Mouse (Mus musculus) megakaryocyte, adult 5-6 weeks (primary cell): ENCODE measurements around the gene Fam171a2. TPM values are rescaled to one million over a fixed set of nuclear protein-coding genes. Genes with fewer than 3 reads are reported as not detected.

Experiments
- ATAC-seq: 2 replicates; pipeline ENCODE4 v1.8.0; 2016; ENCODE audit warnings: mild to moderate bottlenecking, inconsistent platforms; ENCODE audit not compliant: poor library complexity, severe bottlenecking
- total RNA-seq, 2 experiments: library from RNA; stranded (forward) in 1 of 2; stranded (reverse) in 1 of 2; fragments of 153-499, 151-499 nt in 1 of 2; fragments of 221-1000, 200-1000 nt in 1 of 2; gene quantifications; 2 replicates each; pipeline versions ENCODE4 v1.2.3 to v1.2.4; 2015 to 2017

Fam171a2 gene
- total RNA-seq, 2 experiments from 2014 or later = 0.09 TPM; not detected in 1

GRCm38 (mm10) chr11:102455740-102456396 is 8.4 kb upstream of the Fam171a2 start:
- peak; percentile 81 for ATAC-seq

- ATAC-seq = no peak
Measured at GRCm38 (mm10) chr11:102453131-102453530, 5.6 kb upstream of the Fam171a2 start.

DNA sequence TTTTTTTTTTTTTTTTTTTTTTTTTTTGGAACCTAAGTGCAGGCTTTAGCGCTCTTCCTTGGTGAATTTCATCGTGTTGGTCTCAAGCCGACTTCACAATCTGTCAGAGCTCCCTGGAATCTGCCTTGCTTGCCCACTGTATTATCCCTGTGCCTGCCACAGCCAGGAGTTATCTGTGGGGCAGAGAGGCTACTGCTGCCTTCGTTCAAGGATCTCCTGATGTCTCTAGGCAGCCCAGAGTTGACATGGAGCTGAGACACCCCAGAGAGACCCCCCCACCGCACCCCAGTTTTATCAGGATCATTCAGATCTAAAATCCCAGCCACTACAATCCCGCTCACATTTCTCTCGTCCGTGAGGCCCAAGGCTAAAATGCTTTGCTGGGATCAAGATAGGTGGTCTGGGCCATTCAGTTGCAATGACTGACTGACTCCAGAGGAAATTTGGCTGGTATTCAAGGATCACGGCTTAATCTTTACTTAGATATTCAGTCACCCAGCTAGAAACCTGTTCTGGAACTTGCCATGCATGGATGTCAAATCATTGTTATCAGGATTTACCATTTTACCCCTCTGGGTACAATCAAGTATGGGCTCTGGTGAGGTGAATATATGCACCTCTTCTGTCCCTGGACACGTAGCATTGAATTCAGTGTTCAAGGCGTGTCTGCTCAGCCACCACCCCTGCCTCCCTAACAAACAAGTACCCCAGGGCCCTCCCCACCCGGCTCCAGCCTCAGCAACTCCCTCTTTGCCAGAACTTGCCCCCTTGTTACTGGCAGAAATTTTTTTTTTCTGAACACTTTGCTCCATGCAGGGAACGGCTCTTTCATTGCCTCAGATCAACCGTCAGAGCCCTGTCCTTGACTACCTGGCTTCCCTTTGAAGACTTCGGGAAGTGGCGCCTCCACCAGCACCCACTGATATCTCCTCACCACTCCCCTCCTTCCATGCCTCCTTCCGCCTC is 1.8 kb upstream of the Fam171a2 start:
- no peak for ATAC-seq

- ATAC-seq = no peak
Measured at GRCm38 (mm10) chr11:102448327-102448726, 845 bp upstream of the Fam171a2 start.

- ATAC-seq = 0 out of 2 replicates have a peak, but pooled peaks have one; percentile 14
Measured at GRCm38 (mm10) chr11:102446581-102447461, 661 bp downstream of the Fam171a2 start.

- no peak for ATAC-seq
Measured at GRCm38 (mm10) chr11:102445891-102446361, 1.6 kb downstream of the Fam171a2 start.

- ATAC-seq = no peak
Measured at GRCm38 (mm10) chr11:102445264-102445890, 2.1 kb downstream of the Fam171a2 start.

DNA sequence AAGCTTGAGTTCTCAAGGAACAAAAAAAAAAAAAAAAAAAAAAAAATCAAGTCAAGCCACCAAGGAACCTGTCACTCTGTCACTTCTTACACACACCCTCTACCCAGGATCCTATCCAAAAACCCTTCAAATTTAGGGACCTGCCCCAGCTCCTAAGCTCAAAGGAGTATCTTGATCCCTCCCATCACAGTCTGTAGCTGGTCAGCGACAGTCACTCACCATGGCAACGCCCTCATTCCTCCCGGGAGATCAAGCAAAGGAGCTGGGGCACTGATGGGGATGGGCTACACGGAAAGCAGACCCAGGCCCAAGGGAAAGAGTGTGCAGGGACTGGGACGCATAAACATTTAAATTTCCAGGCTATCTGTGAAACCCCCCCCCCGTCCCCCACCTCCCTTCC is 2.7 kb downstream of the Fam171a2 start:
- no peak for ATAC-seq

GRCm38 (mm10) chr11:102444321-102444720 is 3.2 kb downstream of the Fam171a2 start:
- ATAC-seq = no peak

DNA sequence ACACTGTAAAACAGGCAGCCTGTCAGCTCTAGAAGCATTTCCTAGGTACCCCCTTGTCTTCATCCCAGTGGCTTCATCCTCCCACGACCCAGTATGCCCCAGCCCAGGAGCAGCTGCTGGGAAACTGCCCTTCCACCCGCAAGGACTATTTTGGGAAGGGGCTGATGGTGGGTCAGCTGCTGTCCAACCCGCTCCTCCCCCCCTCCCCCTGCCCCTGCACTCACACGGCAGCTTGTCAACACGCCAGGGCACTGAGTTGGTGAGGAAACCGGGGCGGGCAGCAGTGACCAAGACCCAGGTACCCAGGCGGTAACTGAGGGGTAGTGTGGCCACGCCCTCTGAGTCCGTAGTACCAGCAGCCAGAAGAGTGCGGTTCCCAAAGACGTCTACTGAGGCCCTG is 3.7 kb downstream of the Fam171a2 start:
- ATAC-seq = no peak

DNA sequence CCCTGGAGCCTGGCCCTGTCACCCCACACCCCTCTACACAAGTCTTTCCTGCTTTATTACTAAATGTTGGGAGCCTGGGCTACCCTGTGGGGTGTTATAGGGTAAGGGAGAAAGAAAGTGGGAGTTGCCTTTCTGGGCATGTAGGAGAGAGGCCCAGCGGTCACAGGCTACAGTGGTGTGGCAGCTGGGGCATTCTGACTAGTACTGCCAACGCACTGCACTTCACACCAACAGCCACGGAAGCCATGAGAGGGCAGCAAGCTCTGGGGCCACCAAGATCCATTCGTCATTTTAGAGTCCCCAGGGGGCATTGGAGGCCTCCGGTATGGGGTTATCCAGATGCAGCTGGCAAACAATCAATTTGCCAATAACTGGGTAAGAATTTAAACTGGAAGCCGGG is 5.4 kb downstream of the Fam171a2 start:
- no peak for ATAC-seq

- no peak for ATAC-seq
Measured at GRCm38 (mm10) chr11:102441434-102441833, 6.0 kb downstream of the Fam171a2 start.

DNA sequence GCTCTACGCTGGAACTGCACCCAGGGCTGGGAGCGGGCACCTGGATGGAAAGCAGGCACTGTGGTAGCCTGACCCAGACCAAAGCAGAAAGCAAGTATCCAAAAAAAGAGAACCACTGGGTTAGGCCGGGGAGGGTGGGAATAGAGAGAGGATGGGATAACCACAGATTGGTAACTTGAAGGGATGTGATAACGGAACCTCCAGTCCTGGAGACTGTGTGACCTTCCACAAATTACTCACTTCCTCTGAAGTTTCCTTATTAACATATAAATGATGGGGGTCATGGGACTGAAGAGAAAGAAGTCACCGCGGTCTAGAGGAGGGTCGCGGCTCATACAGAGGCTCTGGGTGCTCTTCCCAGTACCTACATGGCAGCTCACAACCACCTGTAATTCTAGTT is 7.2 kb downstream of the Fam171a2 start:
- peak; percentile 36; the same call in 1 of the 2 replicates for ATAC-seq

- ATAC-seq = no peak
Measured at GRCm38 (mm10) chr11:102439093-102440082, 8.1 kb downstream of the Fam171a2 start.

DNA sequence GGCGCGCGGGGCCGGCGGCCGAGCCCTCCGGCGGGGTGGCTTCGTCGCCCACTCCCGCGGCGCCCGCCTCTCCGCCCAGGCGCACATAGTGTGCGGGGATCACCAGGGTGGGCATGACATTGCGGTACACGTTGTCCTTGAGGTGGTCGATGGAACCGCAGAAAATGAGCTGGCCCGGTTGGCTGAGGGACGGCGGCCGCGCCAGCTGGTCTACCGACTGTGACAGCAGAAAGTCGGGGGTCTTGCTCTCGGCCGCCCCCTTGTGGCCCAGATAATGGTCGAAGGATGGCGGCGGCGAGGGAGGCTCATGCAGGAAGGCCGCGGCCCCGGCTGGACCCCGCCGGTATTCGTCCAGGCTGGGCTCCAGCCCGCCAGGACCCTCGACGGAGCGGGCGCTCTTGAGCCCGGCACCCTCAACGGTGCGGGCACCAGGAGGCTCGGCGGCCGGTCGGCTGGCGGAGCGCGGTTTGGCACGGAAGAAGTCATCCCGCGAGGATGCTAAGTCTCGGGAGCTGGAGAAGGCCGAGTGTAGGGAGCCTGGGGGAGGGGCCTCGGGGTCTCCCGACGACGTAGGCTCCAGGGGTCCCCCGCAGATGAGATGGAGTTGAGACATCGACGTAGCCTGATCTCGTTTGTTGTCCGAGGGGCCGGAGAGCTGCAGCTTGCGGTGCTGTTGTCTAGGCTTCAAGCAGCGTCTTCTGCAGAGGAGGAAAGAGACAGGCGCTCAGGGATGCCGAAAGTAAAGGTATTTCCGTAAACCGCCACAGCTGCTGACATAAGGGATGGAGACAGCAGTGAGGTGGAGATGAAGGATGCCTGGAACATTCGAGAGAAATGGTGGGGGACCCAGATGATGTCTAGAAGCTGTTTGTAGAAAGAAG is 9.0 kb downstream of the Fam171a2 start:
- peak; percentile 53 for ATAC-seq

DNA sequence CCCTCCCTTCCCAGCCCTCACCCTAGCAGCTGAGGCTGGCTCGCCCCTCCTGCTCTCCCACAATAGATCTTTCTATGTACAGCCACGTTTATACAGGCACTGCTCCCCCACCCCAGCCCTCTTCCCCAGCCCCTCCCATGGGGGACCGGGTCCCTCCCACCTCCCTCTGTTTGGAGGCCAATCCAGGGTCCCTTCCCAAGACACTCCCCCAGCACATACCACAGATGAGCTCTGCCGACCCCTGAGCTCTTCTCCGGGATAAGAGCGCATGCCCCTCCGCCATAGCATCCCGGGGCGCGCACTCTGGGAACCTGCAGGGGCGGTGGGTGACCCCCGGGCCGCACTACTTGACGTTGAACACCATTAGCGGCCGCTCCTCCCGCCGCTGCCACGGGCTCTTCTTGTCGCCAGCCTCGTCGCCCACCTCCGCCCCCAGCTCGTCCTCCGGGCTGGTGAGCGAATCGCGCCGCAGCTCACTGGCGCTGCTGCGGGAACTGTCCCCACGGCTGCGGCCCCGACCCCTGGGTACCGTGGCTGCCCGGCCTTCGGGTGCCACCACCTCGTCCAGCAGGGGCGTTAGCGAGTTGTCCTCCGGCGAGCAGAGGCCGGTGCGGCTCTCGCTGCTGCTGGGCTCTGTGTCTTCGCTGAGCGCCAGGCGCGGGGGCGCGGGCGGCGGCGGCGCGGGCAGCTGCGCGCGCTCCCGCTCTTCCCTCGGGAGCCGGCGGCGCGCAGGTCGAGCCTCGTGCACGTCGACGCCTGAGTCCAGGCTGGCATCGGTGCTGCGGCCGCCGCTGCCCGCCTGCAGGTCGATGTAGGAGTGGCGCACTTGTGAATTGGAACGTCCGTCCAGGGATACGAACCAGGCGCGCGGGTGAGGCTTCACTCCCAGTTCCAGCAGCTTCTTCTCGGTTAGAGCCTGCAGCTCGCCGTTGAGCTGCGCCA is 10.1 kb downstream of the Fam171a2 start:
- peak; percentile 43; the same call in 1 of the 2 replicates for ATAC-seq

GRCm38 (mm10) chr11:102436471-102436790 is 11.1 kb downstream of the Fam171a2 start:
- ATAC-seq = no peak
